Mouse (Mus musculus): ENCODE results near the gene 4931429L15Rik. TPM values are rescaled to one million over a fixed set of nuclear protein-coding genes. Genes with fewer than 3 reads are reported as not detected.

4931429L15Rik gene
- polyA plus RNA-seq (2012; rRNA removed), result not detected in 2 replicates

DNA sequence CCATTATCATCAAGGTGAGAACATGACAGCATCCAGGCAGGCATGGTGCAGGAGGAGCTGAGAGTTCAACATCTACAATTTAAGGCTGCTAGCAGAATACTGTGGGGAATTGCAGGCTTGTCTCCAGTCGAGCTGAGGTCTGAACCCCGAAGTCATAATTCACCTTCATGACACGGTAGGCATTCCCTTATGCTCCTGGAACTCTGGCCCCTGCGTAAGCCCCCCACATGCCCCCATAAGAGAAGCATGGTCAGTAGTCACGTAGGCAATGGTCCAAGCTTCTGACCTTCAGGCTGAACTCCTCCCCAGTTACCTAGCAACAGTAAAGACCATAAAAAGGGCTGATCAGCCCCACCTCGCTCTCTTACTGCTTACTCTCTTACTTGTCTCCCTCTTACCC, at the start of gene 4931429L15Rik:
4931429L15Rik (minus strand) TSS at position 101 of the 400 bp plus-strand sequence.

DNA sequence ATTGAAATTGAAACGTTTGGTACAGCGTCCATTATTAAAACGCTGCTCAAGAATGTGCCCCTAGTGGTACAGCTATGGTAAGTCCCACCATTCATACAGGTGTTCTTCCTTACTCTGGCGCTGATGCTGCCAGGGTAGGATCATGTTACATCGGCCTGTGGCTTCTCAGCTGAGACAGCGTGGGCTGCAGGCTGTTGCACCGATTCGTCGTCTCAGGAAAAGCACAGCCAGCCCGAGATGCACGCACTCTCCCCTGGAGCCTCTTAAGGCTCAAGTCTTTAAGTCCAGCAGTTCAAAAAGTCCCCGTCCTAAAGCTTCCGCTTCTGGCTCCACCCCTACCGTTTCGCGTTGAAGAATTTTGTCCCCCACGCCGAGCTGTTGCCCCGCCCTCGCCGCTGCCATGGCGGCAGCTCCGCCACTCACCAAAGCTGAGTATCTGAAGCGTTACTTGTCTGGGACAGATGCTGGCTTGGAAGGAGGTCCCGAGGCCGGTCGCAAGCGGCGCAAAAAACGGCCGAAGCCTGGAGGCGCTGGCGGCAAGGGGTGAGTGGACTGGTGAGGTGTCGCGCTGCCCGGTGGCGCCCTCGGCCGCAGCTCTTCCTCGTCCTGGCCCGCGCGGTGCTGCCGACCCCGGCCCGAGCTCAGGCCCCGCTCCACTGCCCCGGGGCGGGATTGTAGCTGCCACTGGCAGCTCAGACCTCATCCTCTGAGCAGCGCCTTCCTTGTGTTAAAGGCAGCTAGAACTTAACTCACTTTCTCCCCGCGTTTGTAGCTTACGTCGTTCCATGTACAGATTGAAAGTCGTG, 37.0 kb downstream of the 4931429L15Rik start, which contains the start of gene Bud13:
Bud13 (plus strand) TSS at position 378 of the 806 bp plus-strand sequence.

DNA sequence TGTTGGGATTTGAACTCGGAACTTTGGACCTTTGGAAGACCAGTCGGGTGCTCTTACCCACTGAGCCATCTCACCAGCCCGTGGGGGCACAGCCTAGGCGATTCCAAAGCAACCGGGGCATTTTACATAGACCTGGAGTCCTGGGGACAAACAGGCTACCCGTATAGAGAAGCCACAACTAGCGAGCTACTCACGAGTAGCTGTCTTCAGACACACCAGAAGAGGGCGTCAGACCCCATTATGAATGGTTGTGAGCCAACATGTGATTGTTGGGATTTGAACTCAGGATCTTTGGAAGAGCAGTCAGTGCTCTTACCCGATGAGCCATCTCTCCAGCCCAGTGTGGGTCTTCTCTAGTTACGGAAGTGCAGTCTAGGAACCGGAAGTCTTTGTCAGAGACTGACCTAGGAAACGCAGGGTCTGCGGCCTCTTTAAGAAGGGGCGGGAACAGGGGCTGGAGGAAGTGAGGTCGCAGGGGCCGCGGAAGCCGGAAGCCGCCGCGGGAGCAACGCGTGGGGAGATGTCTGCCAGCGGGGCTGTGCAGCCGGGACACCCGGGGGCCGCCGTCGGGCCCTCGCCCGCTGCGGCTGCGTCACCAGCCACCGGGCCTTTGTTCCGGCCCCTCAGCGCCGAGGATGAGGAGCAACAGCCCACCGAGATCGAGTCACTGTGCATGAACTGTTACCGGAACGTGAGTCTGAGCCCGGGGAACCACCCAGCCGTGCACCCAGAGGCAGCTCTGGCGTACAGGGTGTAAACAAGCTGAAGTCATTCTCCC, 46.9 kb downstream of the 4931429L15Rik start, which contains the start of gene Zpr1:
Zpr1 (plus strand) TSS at position 388 of the 778 bp plus-strand sequence.

DNA sequence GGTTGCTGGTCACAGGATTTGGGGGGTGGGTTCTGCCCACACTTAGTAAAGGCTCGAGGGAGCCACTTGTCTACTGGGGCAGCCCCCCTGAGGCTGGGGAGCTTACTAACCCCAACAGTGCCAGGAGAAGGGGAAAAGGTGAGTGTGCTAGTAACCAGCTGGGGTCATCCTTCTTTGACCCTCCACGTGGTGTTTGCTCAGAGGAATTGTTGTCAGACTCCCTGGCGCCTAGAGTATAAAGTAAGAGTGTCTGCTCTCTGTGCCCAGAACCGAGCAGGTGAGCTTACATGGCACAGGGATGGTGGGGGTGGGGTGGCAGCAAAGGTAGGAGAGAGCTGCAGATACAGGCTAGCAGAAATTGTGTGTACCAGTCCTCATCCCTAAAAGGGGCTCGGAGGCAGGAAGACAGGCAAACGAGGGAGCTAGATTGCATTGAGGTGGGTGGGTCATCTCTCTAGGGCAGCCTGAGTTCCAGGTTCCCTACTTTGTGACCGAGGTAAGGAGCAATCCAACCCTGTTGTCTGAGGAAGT, 51.4 kb downstream of the 4931429L15Rik start, which contains the start of gene Apoa5:
Apoa5 (plus strand) TSS at position 291 of the 531 bp plus-strand sequence.

Other genes with a start within 250 kb of the 4931429L15Rik start
- 3.0 and 3.3 TPM in 2 replicates for gene Apoa1, start 91.4 kb downstream of the 4931429L15Rik start, polyA plus RNA-seq (2012; rRNA removed)
- gene Apoc3, start 84.3 kb downstream of the 4931429L15Rik start, polyA plus RNA-seq (2012; rRNA removed), result not detected in 2 replicates
- gene Apoa4, start 79.3 kb downstream of the 4931429L15Rik start, polyA plus RNA-seq (2012; rRNA removed), result 0.03 and 0.05 TPM in 2 replicates
- gene Apoa5, start 51.4 kb downstream of the 4931429L15Rik start, polyA plus RNA-seq (2012; rRNA removed), result 0.03 TPM in 1 of 2 replicates, not detected in the other
- gene Zpr1, start 46.9 kb downstream of the 4931429L15Rik start, polyA plus RNA-seq (2012; rRNA removed), result 45.3 and 48.4 TPM in 2 replicates
- gene Bud13, start 37.0 kb downstream of the 4931429L15Rik start, polyA plus RNA-seq (2012; rRNA removed), result 14.1 and 14.2 TPM in 2 replicates

All from central nervous system, embryonic 18 days (tissue).